Mouse (Mus musculus) embryonic fibroblast, embryonic 13.5 days (primary cell): ENCODE results near the gene Pmfbp1.

Experiments used
- CTCF ChIP-seq: IDR thresholded peaks from 2 replicates; pipeline ENCODE4 v1.5.1; 2011; ENCODE audit warnings: mild to moderate bottlenecking, control low read depth, low read length, moderate library complexity, borderline replicate concordance; ENCODE audit not compliant: insufficient read depth
- POLR2A ChIP-seq: IDR thresholded peaks from 2 replicates; pipeline ENCODE4 v1.6.1; 2011; ENCODE audit warnings: low read depth, mild to moderate bottlenecking, control low read depth, low read length, moderate library complexity

- TF ChIP-seq POLR2A, result no peak
- no peak for TF ChIP-seq CTCF
Observed at GRCm38 (mm10) chr8:109505560-109505959, 11.7 kb downstream of the Pmfbp1 start.
